Comparison of ENCODE assay signal across 8 mouse cellular contexts in genomic region chr14:8935121-8935520, GRCm38 (mm10).
DNase-seq lines count a peak whose midpoint lies in the region; ATAC-seq and TF ChIP-seq lines count a peak whose summit lies in the region.

No protein-coding gene starts in this region.

- H3K9me3 ChIP-seq in hindbrain, embryonic 10.5 days = no peaks in the 10 kb centered on the region
- no peaks in the 10 kb centered on the region for H3K9me3 ChIP-seq in hindbrain, embryonic 12.5 days (replicated peaks)

- no peak overlapping the region for H3K27ac ChIP-seq in hindbrain, embryonic 10.5 days
- H3K27ac ChIP-seq in hindbrain, embryonic 12.5 days = no peak overlapping the region
- no peak overlapping the region for H3K27ac ChIP-seq in left cerebral cortex, adult 2 months

- H3K9ac ChIP-seq in hindbrain, embryonic 12.5 days = no peak overlapping the region

- peak; percentile 12 for DNase-seq in hindbrain, embryonic 10.5 days (ENCODE audit: low spot score)
- DNase-seq in ES-CJ7 (ENCODE audit: low read depth, low spot score) = peak; percentile 46
- peak; percentile 8 for DNase-seq in c-Kit-positive CD71-negative TER-119-negative erythroid progenitor cells, embryonic 14.5 days (ENCODE audit: low read depth)
- DNase-seq in gastrocnemius, postnatal 14 days = peak; percentile 17
- DNase-seq in left cerebral cortex, adult 2 months (ENCODE audit: extremely low spot score in 1 of 2, low spot score in 2 of 2) = peak; percentile 54 to 59
- DNase-seq in right cerebral cortex, postnatal 10 days (ENCODE audit: low spot score in 2 of 2) = peak; percentile 53 to 72
- DNase-seq in spleen, adult 18-20 months = no peak

- WGBS in hindbrain, embryonic 10.5 days = 28% methylated on average over 5 of the region's 5 CpGs
- 30% methylated on average over 5 of the region's 5 CpGs for WGBS in hindbrain, embryonic 12.5 days

- H3K4me3 ChIP-seq in hindbrain, embryonic 10.5 days = no peak overlapping the region
- no peak overlapping the region for H3K4me3 ChIP-seq in hindbrain, embryonic 12.5 days
- no peak overlapping the region for H3K4me3 ChIP-seq in left cerebral cortex, adult 2 months

- no peaks in the 10 kb centered on the region for H3K27me3 ChIP-seq in hindbrain, embryonic 10.5 days (ENCODE audit: insufficient read depth, poor library complexity, severe bottlenecking)
- no peaks in the 10 kb centered on the region for H3K27me3 ChIP-seq in hindbrain, embryonic 12.5 days

- intact Hi-C loops in gastrocnemius, postnatal 14 days (cut with DNase I; ENCODE audit: low total_unique reads) = no loop called here
- intact Hi-C loops in left cerebral cortex, adult 2 months (cut with DNase I) = loop anchor here (10.0 kb wide), 2 partner anchors 320 to 460 kb away; no protein-coding TSS in a partner anchor

- H3K4me2 ChIP-seq in hindbrain, embryonic 12.5 days (replicated peaks) = no peak overlapping the region

- no peaks in the 10 kb centered on the region for H3K4me1 ChIP-seq in hindbrain, embryonic 10.5 days (replicated peaks)
- H3K4me1 ChIP-seq in hindbrain, embryonic 12.5 days = no peaks in the 10 kb centered on the region

- no peaks in the 10 kb centered on the region for H3K36me3 ChIP-seq in hindbrain, embryonic 10.5 days
- no peaks in the 10 kb centered on the region for H3K36me3 ChIP-seq in hindbrain, embryonic 12.5 days

- TF ChIP-seq CTCF in left cerebral cortex, adult 2 months (IDR thresholded peaks at IDR 0.05) = peak; percentile 59

- no peak for ATAC-seq in hindbrain, embryonic 12.5 days (ENCODE audit: low FRiP score)

Comparison
In these comparisons a context has a peak if more than half of its experiments do, and no peak if none do; other contexts are left out.
1. DNase-seq: peak in hindbrain, embryonic 10.5 days (single experiment), ES-CJ7 (single experiment), c-Kit-positive CD71-negative TER-119-negative erythroid progenitor cells, embryonic 14.5 days (single experiment), gastrocnemius, postnatal 14 days (single experiment), left cerebral cortex, adult 2 months (2 of 2) and right cerebral cortex, postnatal 10 days (2 of 2); none in spleen, adult 18-20 months (0 of 2).